Mouse (Mus musculus) kidney, adult 18-20 months (tissue): Measurements from ENCODE around the gene Zfand2b.
A peak's percentile ranks its signal among the peaks of the same experiment; 100 is the strongest.

Experiments
- DNase-seq: peaks from one replicate; pipeline ENCODE4 v3.0.0; 2021

The Zfand2b gene

DNA sequence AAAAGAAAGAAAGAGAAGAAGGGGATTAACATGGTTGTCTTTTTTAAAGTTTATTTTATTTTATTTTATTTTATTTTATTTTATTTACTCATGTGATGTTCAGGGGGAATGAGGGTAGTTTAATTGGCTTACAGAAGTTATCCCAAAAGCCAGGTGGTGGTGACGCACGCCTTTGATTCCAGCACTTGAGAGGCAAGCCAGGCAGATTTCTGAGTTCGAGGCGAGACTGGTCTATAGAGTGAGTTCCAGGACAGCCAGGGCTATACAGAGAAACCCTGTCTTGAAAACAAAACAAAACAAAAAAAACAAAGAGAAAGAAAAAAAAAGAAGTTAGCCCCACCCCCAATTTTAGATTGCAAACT, 8.2 kb upstream of the Zfand2b start:
- no peak for DNase-seq

DNA sequence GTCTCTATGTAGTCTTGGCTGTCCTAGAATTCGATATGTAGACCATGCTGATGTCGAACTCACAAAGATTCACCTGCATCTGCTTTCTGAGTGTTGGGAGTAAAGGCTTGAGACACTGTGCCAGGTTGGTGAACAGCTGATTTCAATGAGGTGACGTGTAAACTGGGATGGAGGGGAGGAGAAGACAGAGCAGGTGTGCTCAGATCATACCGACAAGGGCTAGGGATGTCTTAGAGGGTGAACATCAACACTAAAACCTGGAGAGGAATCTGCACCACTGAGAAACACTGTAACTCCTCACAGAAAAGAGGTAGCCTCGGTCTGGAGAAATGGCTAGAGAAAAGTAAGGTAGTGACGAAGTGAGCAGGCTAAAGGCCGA, 364 bp upstream of the Zfand2b start:
- DNase-seq: no peak

DNA sequence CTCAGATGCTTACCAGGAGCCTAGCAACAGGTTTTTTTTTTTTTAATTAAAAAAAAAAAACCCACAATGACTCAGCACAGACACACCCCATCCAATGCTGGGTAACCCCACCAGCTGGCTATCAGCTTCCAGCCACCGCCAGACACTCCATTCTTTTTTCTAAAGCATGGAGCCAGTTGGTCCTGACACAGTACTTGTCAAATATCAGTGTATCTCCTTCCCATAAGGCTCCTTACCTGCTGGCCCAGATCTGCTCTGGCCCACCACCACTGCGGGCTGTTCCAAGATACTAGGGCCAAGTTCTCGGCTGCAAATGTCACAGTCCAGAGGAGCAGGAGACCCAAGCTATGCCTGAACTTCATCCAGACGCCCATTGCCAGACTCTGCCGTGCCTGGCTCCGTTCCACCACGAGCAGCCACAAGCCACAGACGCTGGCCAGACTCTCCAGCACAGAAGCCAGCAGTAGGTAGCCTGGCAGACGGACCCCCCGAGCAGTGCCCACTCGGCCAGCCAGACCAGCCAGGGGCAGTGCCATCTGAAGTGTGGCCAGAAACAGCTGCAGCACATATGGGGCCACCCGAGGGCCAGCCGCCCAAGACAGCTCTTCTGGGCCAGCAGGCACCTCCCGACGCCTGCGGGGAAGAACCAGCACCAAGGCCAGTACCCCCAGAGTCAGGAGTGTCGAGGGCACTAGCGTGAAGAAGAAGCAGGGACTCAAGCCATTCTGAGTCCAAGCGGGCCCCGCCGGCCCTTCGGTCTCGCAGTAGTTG, 11.1 kb downstream of the Zfand2b start:
- DNase-seq: peak; percentile 68

DNA sequence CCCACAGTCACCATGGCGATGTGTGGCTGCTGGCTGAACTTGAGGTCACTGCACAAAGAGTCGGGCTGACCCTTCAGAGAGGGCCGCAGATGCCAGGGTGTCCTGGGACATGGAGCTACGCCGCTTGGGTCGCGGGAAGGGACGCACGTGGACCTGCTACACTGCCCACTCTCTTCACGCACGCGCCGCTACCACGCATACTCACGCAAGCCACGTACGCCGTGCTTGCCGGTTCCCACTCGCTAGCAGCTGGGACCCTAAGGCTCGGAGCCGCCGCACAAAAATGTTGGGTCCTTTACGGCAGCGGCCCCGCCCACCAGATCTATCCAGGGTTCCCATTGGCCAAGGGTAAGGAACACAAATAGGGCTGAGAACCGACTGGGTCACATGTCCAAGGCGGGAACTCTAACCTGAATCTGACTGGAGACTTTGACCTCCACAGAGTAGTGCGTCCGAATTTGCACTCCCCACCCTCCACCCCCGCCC, 11.7 kb downstream of the Zfand2b start, which contains the start of gene Abcb6:
Gene Abcb6 (minus strand): TSS at position 288 of the 486 bp plus-strand sequence.
- peak; percentile 92 for DNase-seq

DNA sequence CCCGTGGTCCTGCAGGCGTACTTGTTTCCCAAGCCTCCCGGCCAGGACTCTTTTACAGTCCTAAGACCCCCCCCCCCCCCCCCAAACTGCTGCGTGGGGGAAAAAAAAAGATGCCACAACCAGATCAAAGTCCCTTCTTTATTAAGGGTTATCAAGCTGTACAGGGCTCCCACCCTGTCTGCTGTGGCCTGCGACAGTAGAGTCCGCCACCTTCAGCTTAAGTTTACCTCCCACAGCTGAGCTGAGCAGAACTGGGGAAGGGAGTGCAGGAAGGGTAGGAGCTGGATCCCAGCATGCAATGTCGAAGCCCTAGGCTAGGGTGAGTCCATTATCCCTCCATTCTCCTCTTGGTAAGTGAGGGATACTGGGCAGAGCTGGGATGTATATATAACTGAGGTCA, 12.3 kb downstream of the Zfand2b start:
- no peak for DNase-seq

DNA sequence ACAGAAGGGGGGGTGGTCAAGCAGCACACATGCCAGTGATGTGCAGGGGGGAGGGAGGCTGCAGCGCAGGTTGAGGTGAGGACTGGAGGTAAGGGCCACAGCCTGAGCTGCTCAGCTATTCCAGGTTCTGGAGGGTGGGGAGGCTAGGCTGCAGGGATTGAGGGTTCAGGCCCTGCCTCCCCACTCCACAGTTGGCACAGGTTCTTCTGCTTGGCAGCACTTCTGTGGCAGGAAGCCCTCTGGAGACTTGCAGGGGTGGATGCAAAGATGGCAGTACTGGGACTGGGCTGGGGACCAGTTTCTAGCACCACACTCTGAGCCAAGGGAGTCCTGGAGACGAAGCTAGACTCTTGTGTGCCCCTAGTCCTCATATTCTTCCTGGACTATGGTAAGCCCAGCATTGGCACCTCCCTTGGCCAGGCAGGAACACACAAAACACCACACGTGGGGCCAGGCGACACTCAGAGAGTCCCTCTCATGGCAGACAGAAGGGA, 13.0 kb downstream of the Zfand2b start:
- DNase-seq: no peak

DNA sequence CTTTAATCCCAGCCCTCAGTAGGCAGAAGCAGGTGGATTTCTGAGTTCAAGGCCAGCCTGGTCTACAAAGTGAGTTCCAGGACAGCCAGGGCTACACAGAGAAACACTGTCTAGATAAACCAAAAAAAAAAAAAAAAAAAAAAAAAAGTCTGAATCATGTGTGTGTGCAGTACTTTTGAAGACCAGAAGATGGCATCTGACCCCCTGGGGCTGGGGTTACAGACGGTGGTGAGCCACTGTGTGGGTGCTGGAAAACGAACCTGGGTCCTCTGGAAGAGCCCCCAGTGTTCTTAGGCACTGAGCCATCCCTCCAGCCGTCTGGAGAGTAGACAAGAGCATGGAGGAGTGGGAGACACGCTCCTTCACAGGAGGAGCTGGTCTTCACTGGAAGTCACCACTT, 13.7 kb downstream of the Zfand2b start:
- no peak for DNase-seq

DNA sequence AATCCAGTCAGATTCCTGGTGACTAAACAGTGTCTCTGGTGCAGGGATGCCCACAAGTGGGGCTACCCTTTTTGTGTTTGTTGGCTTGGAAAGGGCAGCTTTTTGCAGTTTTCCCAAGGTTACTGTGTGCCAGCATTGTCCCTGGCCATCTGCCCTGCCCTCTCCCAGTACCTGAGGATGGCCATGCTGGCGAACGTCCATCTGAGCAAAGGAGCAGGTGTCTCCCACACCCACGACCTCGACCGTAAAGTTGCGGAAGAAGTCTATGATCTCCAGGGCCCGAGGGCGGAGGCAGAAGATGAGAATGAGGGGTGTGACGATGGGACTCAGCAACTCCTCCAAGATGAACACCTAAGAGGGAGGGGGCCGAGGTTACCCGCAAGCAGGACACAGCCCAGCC, 17.0 kb downstream of the Zfand2b start:
- DNase-seq: no peak

DNA sequence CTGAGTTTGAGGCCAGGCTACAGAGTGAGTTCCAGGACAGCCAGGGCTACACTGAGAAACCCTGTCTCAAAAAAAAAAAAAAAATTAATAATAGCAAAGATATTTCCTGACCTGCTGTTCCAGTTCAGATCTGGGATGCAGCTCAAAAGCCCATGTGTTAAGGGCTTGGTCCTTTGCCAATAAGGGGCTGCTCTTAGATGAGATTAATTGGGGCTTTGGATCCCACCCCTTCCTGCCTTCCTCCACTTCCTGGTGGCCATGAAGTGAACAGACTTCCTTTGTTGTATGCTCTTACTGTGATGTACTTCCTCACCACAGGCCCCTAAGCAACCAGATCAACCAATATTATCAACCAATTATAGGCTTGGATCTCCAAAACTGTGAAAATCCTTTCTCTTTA, 18.7 kb downstream of the Zfand2b start:
- no peak for DNase-seq

DNA sequence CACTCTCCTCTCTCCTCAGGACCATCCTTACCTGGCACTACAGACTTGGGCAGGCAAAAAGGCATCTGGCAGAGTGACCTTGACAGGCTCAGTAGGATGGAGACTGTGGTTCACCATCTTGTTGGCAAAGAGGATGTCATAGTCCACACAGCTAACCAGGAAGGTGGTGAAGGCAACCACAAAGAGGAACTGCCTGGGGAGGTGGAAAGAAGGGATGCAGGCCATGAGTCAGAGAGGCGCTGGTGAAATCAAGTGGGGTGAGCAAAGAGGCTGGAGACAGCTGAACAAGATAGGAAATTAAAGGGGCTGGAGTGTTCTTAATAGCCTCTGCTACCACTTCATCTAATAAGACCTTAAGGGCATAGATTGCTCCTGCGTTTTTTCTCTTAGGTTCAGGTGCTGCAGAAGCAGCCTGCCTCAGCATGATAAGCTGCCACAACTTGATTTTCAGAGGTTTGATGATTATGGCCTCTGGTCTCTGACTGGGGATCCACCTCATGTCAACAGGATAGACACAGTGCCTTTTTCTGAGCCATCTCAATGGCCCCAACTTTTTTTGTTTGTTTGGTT, 19.6 kb downstream of the Zfand2b start:
- no peak for DNase-seq

DNA sequence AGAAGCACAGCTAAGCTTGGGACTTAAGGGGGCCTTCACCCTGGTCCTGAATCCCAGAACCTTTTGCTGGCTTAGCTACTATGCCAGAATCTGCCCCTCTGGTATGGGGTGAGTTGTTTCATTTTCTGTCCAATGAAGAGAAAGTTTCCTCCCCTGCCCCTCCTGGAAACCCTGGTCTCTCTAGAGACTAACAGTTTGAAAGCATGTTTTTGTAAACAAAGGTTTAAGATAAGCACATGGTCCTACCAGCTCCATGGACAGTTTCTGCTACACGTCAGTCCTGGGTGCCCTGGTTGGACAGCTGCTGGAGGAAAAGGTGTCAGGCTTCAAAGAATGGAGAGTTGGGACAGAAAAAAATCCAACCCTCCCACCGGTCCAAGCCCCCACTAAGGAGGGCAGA, 22.1 kb downstream of the Zfand2b start:
- no peak for DNase-seq

DNA sequence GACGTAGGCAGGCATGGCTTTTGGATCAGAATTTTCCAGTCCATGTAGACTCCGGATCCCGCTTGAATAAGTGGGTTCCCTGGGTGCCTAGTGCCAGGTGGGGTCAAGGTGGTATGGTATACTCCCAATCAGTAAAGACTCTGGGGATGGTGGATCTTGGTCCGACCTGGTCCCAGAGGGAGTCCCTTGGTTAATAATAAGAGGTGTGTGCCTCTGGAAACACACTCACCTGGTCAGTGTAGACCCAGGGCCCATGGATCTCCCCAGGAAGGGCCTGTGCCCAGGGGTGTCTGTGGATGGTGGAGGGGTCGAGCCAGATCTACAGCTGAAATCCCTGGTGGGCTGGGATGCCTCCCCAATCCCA, 22.8 kb downstream of the Zfand2b start:
- DNase-seq: no peak

DNA sequence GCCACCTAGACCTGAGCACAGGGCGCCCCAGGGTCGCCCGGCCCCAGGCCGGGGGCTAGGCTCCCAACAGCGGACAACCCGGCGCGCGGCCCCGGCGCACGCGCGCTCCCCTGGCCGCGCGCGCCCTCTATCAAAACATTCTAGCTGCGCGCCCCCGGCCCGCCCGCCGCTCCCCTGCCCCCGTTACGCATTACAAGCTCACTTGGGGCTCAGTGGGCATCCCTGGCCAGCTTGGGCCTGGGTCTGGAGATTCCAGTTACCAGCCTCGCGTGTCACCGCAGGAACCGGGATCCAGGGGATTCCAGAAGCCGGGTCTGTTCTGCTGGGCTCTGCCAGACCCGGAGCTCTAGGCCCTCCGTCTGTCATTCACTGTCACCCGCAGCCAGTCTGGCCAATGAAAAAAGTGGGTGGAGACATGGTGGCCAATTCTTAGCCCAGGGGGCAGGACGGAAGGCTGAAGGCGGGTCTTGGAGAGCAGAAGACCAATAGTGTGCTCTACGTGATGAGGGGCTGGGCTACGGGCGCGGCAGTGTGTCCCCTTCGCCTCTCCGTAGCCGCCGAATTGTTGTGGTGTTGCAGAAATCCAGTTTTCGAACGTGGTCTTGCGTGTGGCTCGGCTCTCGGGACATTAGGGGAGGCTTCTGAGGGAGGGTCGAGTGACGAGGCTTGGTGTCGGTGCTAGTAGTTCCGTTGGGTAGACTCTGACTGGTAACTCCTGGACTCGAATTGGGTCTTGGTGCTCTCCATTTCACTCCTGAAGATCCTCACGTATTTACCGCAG, 23.4 kb downstream of the Zfand2b start, which contains the start of the genes Ankzf1 and Atg9a:
Gene Ankzf1 (plus strand): TSS at position 530 of the 781 bp plus-strand sequence.
Gene Atg9a (minus strand): TSS at position 575 of the 781 bp plus-strand sequence.
- peak; percentile 93 for DNase-seq

DNA sequence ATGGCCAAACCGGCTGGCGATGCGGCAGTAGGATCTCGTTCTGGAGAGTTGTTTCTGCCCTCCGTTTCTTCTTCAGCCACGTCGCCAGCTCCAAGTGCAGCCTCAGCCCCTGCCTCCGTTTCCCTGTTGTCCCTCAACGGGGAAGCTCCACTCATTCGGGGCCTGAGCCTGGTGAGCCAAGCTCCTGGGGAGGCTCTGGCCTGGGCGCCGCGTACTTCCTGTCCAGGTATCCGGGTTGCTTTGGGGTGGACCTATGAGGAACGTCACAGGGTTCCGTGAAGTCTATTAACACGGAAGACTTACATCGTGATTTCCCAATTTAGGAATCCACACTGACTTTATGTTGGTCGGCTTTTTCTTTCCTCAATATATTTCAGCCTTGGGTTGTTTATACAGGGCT, 24.0 kb downstream of the Zfand2b start:
- no peak for DNase-seq

DNA sequence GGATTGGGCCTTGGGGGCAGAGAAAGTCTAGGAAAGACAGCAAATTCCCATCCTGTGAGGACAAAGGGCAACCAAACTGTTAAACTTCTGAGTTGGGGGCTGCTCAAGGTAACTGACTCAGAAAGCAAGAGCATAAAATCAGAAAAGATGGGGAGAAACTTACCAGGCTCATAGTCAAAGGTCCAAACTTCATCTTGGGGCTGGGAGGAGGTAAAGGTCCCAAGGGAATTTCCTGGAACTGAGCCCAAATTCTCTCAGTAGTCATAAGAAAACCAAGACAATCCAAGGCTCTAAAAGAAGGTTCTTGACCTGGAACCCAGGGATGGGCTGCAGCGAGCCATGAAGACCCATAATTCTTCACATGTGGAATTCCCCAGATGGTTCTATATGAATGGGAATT, 32.8 kb downstream of the Zfand2b start:
- no peak for DNase-seq

DNA sequence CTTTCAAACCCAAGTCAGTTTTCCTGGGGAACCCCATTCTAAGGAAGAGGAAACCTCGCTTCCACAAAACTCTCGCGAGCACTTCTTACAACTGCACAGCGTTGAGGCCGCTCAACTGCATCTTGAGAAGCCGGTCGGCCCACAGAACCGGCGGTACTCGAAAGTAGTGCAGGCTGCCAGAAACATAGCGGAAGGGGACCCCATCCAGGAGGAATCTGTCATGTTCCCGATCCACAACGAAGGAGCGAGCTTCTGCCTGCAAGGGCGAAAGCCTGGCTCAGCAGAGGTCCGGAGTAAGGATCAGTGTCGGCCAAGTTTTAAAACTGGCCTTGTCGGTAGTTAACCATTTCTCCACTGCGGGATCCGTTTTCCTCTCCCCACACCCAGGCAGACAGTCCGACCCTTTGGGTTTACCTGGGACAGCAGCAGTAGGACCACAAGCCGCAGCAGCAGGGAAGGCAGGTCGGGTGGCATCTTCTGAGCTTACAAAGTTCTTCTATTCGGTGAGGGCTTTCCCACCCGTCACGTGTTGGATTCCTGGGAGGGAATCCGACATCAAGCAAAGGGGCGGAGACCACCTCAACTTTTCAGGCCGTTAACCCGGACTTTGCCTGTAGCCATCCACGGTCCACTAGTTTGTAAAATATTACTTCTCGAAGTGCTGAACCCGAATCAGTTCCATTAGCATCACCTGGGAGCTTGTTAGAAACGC, 40.7 kb downstream of the Zfand2b start:
- peak; percentile 85 for DNase-seq

DNA sequence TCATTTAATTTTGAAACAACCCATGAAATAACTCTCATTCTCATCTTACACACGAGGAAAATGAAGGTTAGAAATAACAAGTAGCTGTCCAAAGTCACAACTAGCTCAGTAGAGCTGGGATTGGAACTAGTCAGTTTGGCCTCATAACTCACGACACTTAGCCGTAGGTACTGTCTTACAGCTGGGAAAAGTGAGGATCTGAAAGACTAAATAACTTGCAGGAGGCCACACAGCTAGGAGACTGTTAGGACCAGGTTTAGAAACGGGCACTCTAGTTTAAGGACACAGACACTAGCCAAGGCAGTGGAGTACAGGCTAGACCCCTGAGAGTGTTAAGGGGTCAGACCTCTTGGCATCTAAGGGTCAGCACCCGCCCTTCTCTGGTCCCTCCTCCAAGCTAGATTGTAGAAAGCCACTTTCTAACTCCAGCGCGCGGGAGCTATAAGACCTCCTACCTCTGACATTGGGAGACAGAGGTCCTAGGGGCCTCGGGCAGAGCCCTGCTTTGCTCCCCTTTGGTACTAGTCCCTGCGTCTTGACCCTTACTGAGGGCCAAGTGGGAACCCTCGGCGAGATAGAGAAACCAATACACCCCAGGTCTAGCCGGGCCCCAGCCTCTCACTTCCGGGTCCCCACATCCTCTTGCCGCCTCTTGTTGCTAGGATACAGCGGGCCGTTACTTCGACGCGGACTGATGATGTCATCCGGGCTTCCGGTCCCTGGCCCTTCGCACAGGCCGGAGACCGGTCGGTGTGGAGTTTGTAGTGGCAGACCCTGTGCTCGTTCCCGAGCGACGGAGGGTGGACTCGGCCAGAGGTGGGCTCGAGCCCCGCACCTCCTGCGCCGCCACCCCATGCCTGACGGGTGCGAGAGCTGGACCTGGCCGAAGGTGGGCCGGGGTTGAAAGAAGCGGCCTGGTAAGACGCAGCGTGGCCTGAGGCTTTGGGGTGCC, 42.0 kb downstream of the Zfand2b start, which contains the start of the genes Glb1l and Stk16:
Gene Glb1l (minus strand): TSS at position 678 of the 952 bp plus-strand sequence.
Gene Stk16 (plus strand): TSS at position 703 of the 952 bp plus-strand sequence.
- peak; percentile 98 for DNase-seq

DNA sequence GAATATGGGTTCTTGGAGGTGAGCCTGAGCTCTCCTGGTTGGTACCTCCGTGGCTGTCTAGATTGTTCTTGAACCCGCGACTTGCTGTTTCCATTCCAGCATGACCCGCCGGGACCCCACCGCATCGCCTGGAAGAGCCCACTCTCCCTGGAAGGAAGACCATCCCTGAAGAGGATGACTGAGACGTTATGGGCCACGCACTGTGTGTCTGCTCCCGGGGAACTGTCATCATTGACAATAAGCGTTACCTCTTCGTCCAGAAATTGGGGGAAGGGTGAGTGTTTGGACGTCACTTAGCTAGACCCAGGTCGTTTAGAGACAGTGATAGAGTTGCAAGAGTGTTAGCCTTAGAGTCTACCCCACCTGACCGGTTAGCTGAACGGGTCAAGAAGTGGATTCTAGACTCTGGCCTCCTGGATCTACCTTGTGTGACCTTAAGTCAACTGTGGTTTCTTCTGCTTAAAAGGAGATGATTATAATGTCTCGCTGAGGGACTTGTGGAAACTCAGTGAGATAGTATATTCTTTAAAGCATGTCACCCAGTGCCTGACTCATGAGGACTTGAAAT, 42.8 kb downstream of the Zfand2b start:
- no peak for DNase-seq

DNA sequence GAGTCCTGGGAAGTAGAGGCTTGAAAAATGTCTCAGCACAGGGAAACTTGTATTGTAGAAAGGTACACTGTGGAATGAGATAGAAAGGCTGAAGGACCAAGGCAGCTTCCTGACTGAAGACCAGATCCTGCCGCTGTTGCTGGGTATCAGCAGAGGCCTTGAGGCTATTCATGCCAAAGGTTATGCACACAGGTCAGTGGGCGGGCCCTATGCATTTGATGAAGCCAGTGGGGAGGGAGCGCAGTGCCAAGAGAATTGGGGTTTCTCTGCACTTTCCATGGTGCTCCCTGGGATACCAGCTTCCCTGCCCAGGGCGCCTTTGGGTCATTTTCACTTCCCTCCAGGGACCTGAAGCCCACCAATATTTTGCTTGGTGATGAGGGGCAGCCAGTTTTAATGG, 44.1 kb downstream of the Zfand2b start:
- no peak for DNase-seq

DNA sequence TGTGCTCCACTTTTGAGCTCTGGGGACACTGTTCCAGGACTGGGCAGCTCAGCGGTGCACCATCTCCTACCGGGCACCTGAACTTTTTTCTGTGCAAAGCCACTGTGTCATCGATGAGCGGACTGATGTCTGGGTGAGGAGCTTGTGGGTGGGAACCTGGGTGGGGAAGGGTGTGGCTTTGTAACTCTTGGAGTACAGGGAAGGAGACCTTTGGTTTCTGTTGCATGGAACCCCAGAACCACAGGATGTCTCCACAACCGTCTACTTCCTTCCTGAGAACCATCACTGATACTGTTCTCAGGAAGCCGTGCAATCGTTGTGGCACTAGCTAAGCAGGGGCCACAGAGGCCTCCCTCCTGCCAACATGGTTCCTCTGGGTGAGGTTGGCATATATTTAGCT, 44.6 kb downstream of the Zfand2b start:
- DNase-seq: no peak

DNA sequence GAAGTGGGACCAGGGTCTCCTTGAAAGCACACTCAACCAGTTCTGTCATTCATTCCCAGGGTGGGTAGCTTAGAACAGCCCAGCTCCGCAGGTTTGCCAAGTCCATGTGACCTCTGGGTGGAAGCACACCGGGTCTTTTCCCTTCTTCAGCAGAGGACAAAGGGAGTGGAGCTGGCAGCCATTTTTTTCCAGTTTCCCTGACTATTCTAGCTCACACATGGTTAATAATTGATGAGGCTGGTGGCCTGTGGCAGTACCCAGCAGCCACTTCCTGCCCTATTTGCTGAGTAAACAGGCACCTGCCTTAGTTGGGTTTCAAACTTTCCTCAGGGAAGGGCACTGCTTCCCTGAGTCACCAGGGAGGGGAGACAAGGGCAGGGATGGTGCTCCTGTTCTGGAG, 46.0 kb downstream of the Zfand2b start:
- DNase-seq: peak; percentile 86
